Mouse (Mus musculus) left cerebral cortex, adult 2 months (tissue): Measurements from ENCODE around the gene Ephx1. TPM values are rescaled to one million over a fixed set of nuclear protein-coding genes. Genes with fewer than 3 reads are reported as not detected.
"Not testable (repeated sequence)": the region's sequence is repeated elsewhere in the genome, so short reads cannot be mapped to it uniquely, and the experiment has no call there.

Experiments used
- DNase-seq, 2 experiments: peaks; one replicate each; pipeline ENCODE4 v3.0.0; 2021 to 2022; ENCODE audit warnings: low spot score in 2 of 2, mixed read lengths in 1 of 2; ENCODE audit errors: extremely low spot score in 1 of 2
- H3K27ac ChIP-seq: fragments of 200-600 bp; 2 replicates; pipeline ENCODE4 v1.8.1; 2022
- H3K4me3 ChIP-seq: fragments of 200-600 bp; 2 replicates; pipeline ENCODE4 v1.8.1; 2022
- CTCF ChIP-seq: fragments of 200-600 bp; IDR thresholded peaks from 2 replicates; pipeline ENCODE4 v1.8.1; 2022; ENCODE audit warnings: antibody characterized with exemption, mild to moderate bottlenecking, moderate library complexity
- intact Hi-C: fragments of 180-260 bp; cut with DNase I; formaldehyde crosslinking; loops from one replicate; pipeline ENCODE4 v1.15.1; 2025
- total RNA-seq, 2 experiments: library from RNA; stranded (reverse); gene quantifications; 2 replicates each; pipeline ENCODE4 v1.2.3; 2021

The Ephx1 gene
- total RNA-seq, 2 experiments from 2014 or later, result 29.5 to 32.1 TPM

- intact Hi-C loops, result no loop called here
- peak; percentile 92 for TF ChIP-seq CTCF
Measured at GRCm38 (mm10) chr1:180987759-180988158, 32.9 kb downstream of the Ephx1 start.

GRCm38 (mm10) chr1:180986701-180987100, 34.0 kb downstream of the Ephx1 start:
- H3K27ac ChIP-seq, result no peak overlapping the region
- no peak for DNase-seq
- no peak overlapping the region for H3K4me3 ChIP-seq
- peak; percentile 8; the same call in 1 of the 2 replicates for TF ChIP-seq CTCF
- intact Hi-C loops, result no loop called here

More at GRCm38 (mm10) chr1:180987759-180988158, 32.9 kb downstream of the Ephx1 start:
- Histone ChIP-seq H3K4me3 (no peak overlapping the region), H3K27ac (no peak overlapping the region)
- DNase-seq, result peak; percentile 71 to 83

- H3K27ac ChIP-seq, H3K4me3 ChIP-seq, intact Hi-C loops, DNase-seq: not testable (repeated sequence)
Measured at GRCm38 (mm10) chr1:180981298-180982046, 39.2 kb downstream of the Ephx1 start.

- Histone ChIP-seq H3K27ac (no peak overlapping the region), H3K4me3 (no peak overlapping the region)
- intact Hi-C loops, result no loop called here
- peak; percentile 25 for TF ChIP-seq CTCF
- DNase-seq, result no peak
Measured at GRCm38 (mm10) chr1:180980464-180980863, 40.2 kb downstream of the Ephx1 start.

- intact Hi-C loops, result no loop called here
- DNase-seq, result no peak
- no peak overlapping the region for H3K4me3 ChIP-seq
- no peak for TF ChIP-seq CTCF
- no peak overlapping the region for H3K27ac ChIP-seq
Measured at GRCm38 (mm10) chr1:180979484-180980251, 41.0 kb downstream of the Ephx1 start.

- Histone ChIP-seq H3K4me3 (no peak overlapping the region), H3K27ac (no peak overlapping the region)
- DNase-seq, result no peak
- peak; percentile 69 for TF ChIP-seq CTCF
- intact Hi-C loops, result no loop called here
Measured at GRCm38 (mm10) chr1:180976110-180976679, 44.5 kb downstream of the Ephx1 start.

GRCm38 (mm10) chr1:180974126-180974746, 46.5 kb downstream of the Ephx1 start:
- intact Hi-C loops, result loop anchor here (1.0 kb wide), 1 partner anchor 73 kb away; no protein-coding TSS in a partner anchor
- H3K4me3 ChIP-seq, result no peak overlapping the region
- no peak for DNase-seq
- H3K27ac ChIP-seq, result peak overlapping the region; percentile 70; the same call in 1 of the 2 replicates
- TF ChIP-seq CTCF, result peak; percentile 80

- no peak for TF ChIP-seq CTCF
- H3K27ac ChIP-seq, result peak overlapping the region; percentile 70
- no peak overlapping the region for H3K4me3 ChIP-seq
- no peak for DNase-seq
- intact Hi-C loops, result no loop called here
Measured at GRCm38 (mm10) chr1:180972941-180973340, 47.8 kb downstream of the Ephx1 start.

- intact Hi-C loops, result no loop called here
- no peak for TF ChIP-seq CTCF
- no peak overlapping the region for H3K27ac ChIP-seq
Measured at GRCm38 (mm10) chr1:180967261-180967660, 53.4 kb downstream of the Ephx1 start.

GRCm38 (mm10) chr1:180966542-180966941, 54.2 kb downstream of the Ephx1 start:
- Histone ChIP-seq H3K4me3 (no peak overlapping the region), H3K27ac (no peak overlapping the region)
- intact Hi-C loops, result no loop called here
- TF ChIP-seq CTCF, result no peak
- DNase-seq, result no peak

More at GRCm38 (mm10) chr1:180967261-180967660, 53.4 kb downstream of the Ephx1 start:
- no peak for DNase-seq
- H3K4me3 ChIP-seq, result no peak overlapping the region

GRCm38 (mm10) chr1:180965786-180966185, 54.9 kb downstream of the Ephx1 start:
- intact Hi-C loops, result no loop called here
- TF ChIP-seq CTCF, result no peak
- H3K27ac ChIP-seq, result no peak overlapping the region
- no peak overlapping the region for H3K4me3 ChIP-seq
- no peak for DNase-seq
